Mouse (Mus musculus) neural tube, embryonic 14.5 days (tissue): ENCODE data around the gene Itga11. TPM values are rescaled to one million over a fixed set of nuclear protein-coding genes. Genes with fewer than 3 reads are reported as not detected.

ENCODE experiments used
- ATAC-seq: fragments of 200-750 bp; cut with Nextera tagmentation; 2 replicates; pipeline ENCODE4 v1.8.0; 2017; ENCODE audit warnings: low read depth, mild to moderate bottlenecking, moderate TSS enrichment, moderate library complexity
- H3K27ac ChIP-seq: fragments of 300-500 bp; sonication (generic); 2 replicates; pipeline ENCODE4 v1.5.1; 2014; ENCODE audit warnings: low read depth, mild to moderate bottlenecking, control low read depth, low read length, moderate library complexity, mixed read lengths
- H3K27me3 ChIP-seq: fragments of 300-500 bp; sonication (generic); 2 replicates; pipeline ENCODE4 v1.6.1; 2014; ENCODE audit warnings: low read length; ENCODE audit not compliant: control insufficient read depth, insufficient read depth
- H3K36me3 ChIP-seq: fragments of 300-500 bp; sonication (generic); 2 replicates; pipeline ENCODE4 v1.6.1; 2014; ENCODE audit warnings: low read length, mixed read lengths; ENCODE audit not compliant: control insufficient read depth, insufficient read depth
- H3K4me1 ChIP-seq: fragments of 300-500 bp; sonication (generic); 2 replicates; pipeline ENCODE4 v1.6.1; 2014; ENCODE audit warnings: low read length; ENCODE audit not compliant: control insufficient read depth, insufficient read depth
- H3K4me2 ChIP-seq: fragments of 300-500 bp; sonication (generic); 2 replicates; pipeline ENCODE4 v1.6.1; 2014; ENCODE audit warnings: mild to moderate bottlenecking, low read depth, low read length, control low read depth
- H3K4me3 ChIP-seq: fragments of 300-500 bp; sonication (generic); 2 replicates; pipeline ENCODE4 v1.5.1; 2014; ENCODE audit warnings: low read depth, low read length, control low read depth, mixed read lengths
- H3K9ac ChIP-seq: fragments of 300-500 bp; sonication (generic); replicated peaks from 2 replicates; pipeline ENCODE4 v1.6.1; 2014; ENCODE audit warnings: low read depth, mild to moderate bottlenecking, control low read depth, low read length, mixed read lengths
- H3K9me3 ChIP-seq: fragments of 300-500 bp; sonication (generic); 2 replicates; pipeline ENCODE4 v1.6.1; 2016; ENCODE audit warnings: low read length; ENCODE audit not compliant: control insufficient read depth
- WGBS: fragments of 180-500 bp; shearing (Covaris S2); extraction: QIAGEN DNeasy Blood & Tissue Kit; methylation state at CpG from one replicate; pipeline ENCODE4 v1.1.7; 2014; 5-methylcytosine and 5-hydroxymethylcytosine counted together
- polyA plus RNA-seq: library from polyadenylated mRNA; unstranded; fragments of >200 nt; fragmentation: Nextera tagmentation; extraction: Ambion mirVana; gene quantifications from 2 replicates; pipeline ENCODE4 v1.2.1, GENCODE M21; 2014

The Itga11 gene
- polyA plus RNA-seq, 1 experiment from 2014 or later = 0.33 TPM

DNA sequence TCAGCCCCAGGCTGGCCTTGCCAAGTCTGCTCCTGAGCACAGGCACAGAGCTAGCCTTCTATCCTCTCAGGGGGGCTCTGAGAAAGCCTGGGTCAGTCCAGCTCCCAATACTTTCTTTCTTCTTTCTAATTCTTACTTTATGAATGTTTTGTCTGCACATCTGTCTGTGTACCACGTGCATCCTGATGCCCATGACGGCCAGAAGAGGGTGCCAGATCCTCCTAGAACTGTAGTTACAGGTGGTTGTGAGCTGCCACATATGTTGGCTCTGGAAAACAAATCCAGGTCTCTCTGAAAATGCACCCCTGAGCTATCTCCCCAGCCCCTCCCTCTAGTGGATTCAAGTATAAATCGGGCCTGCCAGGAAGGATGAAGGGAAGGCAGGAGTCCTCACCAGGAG, 82.0 kb downstream of the Itga11 start:
- Histone ChIP-seq H3K27ac (no peak overlapping the region), H3K4me1 (no peaks in the 10 kb centered on the region), H3K9ac (no peak overlapping the region), H3K27me3 (no peaks in the 10 kb centered on the region), H3K4me2 (no peak overlapping the region), H3K9me3 (no peaks in the 10 kb centered on the region), H3K4me3 (no peak overlapping the region), H3K36me3 (no peaks in the 10 kb centered on the region)
- no peak for ATAC-seq
- 60% methylated on average over 3 of the region's 3 CpGs for WGBS

DNA sequence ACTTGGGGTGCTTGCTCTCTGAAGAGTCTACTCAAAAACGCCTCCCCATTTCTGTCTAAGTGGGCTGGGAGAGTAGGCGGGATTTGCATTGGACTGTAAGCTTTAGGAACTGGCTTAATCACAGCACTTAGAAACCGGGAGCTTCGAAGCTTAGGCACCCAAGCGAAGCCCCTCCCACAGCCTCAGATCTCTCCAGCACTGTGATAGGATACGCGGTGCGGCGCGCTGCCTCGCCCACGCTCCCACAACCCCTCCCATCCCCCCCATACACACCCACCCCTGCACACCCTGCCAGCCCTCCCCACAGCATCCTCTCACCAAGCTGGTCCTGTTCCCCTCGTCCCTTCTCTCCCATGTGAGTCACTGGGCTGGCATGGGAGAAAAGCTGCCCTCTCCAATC, 85.9 kb downstream of the Itga11 start:
- no peak overlapping the region for H3K9ac ChIP-seq
- H3K4me1 ChIP-seq = no peaks in the 10 kb centered on the region
- no peaks in the 10 kb centered on the region for H3K9me3 ChIP-seq
- no peak for ATAC-seq
- H3K27ac ChIP-seq = no peak overlapping the region
- no peaks in the 10 kb centered on the region for H3K27me3 ChIP-seq
- H3K4me2 ChIP-seq = no peak overlapping the region; the same call in 1 of the 2 replicates
- H3K4me3 ChIP-seq = no peak overlapping the region
- 23% methylated on average over 13 of the region's 13 CpGs for WGBS
- no peaks in the 10 kb centered on the region for H3K36me3 ChIP-seq

DNA sequence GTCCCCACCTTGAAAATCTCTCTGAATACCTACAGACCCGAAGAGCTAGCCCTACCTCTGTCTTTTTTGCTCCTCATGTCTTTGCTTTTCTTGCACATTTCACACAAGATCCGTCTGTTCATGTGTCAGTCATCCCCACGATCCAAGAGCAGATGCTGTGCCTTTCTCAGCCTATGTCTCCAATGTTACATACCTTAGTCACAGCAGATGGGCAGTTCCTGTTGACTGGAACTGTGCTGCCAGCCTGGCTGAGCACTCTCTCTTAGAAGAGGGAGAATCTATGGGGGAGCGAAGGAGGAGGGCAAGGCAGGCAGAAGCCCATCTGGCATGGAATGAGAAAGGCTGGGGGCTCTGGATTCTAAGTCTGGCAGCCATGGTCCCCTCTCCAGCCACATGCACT, 87.7 kb downstream of the Itga11 start:
- Histone ChIP-seq H3K36me3 (no peaks in the 10 kb centered on the region), H3K9me3 (no peaks in the 10 kb centered on the region), H3K27ac (no peak overlapping the region), H3K9ac (no peak overlapping the region), H3K4me3 (no peak overlapping the region), H3K27me3 (no peaks in the 10 kb centered on the region), H3K4me1 (no peaks in the 10 kb centered on the region), H3K4me2 (no peak overlapping the region)
- WGBS = 77% methylated on average over 4 of the region's 4 CpGs
- no peak for ATAC-seq

DNA sequence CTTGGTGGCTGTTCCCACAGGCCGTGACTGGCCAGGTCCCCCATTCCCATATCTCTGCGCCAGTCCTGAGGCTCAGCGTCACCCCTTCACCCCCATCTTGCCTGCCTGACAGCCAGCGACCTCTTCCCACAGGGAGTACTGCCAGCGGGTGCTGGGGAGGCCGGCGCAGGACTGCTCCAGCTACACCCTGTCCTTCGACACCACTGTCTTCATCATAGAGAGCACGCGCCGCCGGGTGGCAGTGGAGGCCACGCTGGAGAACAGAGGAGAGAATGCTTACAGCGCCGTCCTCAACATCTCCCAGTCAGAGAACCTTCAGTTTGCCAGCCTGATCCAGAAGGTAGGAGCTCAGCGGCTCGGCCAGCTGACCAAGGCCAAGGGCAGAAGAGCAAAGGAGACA, 89.8 kb downstream of the Itga11 start:
- 70% methylated on average over 17 of the region's 17 CpGs for WGBS
- Histone ChIP-seq H3K36me3 (no peaks in the 10 kb centered on the region), H3K27me3 (no peaks in the 10 kb centered on the region)

DNA sequence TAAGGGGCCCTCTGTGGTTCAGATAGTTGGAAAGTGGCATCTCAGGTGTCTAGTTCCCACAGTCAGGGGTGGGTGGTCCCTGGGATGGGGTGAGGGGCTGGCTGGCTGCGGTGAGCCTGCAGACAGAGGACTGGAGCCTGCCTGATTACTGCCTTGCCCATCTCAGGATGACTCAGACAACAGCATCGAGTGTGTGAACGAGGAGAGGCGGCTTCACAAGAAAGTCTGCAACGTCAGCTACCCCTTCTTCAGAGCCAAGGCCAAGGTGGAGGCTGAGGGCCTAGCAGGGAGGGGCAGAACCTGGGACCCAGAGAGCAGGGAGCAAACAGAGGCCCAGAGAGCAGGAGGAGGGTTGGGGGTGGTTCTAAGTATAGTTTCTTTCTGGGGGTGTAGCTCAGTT, 90.7 kb downstream of the Itga11 start:
- H3K4me1 ChIP-seq = no peaks in the 10 kb centered on the region
- no peak overlapping the region for H3K4me3 ChIP-seq
- ATAC-seq = no peak
- no peaks in the 10 kb centered on the region for H3K27me3 ChIP-seq
- no peaks in the 10 kb centered on the region for H3K36me3 ChIP-seq
- 86% methylated on average over 5 of the region's 5 CpGs for WGBS
- H3K9me3 ChIP-seq = no peaks in the 10 kb centered on the region
- H3K9ac ChIP-seq = no peak overlapping the region
- H3K27ac ChIP-seq = no peak overlapping the region
- H3K4me2 ChIP-seq = no peak overlapping the region

More for the DNA sequence above, 89.8 kb downstream of the Itga11 start:
- Histone ChIP-seq H3K4me1 (no peaks in the 10 kb centered on the region), H3K4me3 (no peak overlapping the region), H3K9ac (no peak overlapping the region), H3K27ac (no peak overlapping the region), H3K9me3 (no peaks in the 10 kb centered on the region), H3K4me2 (no peak overlapping the region)
- no peak for ATAC-seq

DNA sequence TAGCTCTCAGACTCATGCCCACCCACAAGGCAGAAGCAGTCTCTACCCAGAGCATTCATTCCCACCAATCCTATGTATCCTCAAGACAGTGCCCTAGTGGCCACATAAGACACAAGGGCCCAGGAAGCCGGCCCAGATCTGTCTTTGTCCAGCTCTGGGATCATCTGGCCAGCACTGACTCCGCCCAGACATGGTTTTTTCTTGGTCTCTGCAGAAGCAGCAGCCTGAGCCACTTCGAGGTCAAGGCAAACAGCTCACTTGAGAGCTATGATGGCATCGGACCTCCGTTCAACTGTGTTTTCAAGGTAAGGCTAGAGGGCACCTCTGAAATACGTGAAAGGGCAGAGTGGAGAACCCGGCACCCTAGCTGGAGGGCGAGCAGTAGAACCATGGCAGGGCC, 95.1 kb downstream of the Itga11 start:
- no peak overlapping the region for H3K27ac ChIP-seq
- H3K9ac ChIP-seq = no peak overlapping the region
- no peaks in the 10 kb centered on the region for H3K9me3 ChIP-seq
- 78% methylated on average over 8 of the region's 8 CpGs for WGBS
- no peaks in the 10 kb centered on the region for H3K4me1 ChIP-seq
- H3K4me2 ChIP-seq = no peak overlapping the region
- no peak for ATAC-seq
- no peaks in the 10 kb centered on the region for H3K36me3 ChIP-seq
- no peaks in the 10 kb centered on the region for H3K27me3 ChIP-seq
- no peak overlapping the region for H3K4me3 ChIP-seq

DNA sequence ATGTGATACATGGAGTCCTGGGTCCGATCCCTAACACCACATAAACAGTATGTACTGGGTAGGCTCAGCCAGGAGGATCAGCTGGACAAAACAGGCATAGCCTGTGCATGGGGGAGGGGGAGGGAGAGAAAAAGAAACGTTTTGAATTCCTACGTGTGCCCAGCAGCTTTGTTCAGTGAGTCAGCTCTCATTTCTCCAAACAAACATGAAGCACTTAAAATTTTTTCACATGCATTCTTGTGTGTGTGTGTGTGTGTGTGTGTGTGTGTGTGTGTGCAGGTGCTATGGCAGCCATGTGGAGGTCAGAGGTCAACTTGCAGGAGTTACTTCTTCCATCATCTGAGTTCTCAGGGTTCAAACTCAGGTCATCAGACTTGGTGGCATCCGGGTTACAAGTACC, 97.8 kb downstream of the Itga11 start:
- Histone ChIP-seq H3K9me3 (no peaks in the 10 kb centered on the region), H3K36me3 (no peaks in the 10 kb centered on the region), H3K27ac (no peak overlapping the region), H3K4me3 (no peak overlapping the region), H3K27me3 (no peaks in the 10 kb centered on the region), H3K9ac (no peak overlapping the region), H3K4me1 (no peaks in the 10 kb centered on the region), H3K4me2 (no peak overlapping the region)
- no peak for ATAC-seq
- 64% methylated on average over 4 of the region's 4 CpGs for WGBS

DNA sequence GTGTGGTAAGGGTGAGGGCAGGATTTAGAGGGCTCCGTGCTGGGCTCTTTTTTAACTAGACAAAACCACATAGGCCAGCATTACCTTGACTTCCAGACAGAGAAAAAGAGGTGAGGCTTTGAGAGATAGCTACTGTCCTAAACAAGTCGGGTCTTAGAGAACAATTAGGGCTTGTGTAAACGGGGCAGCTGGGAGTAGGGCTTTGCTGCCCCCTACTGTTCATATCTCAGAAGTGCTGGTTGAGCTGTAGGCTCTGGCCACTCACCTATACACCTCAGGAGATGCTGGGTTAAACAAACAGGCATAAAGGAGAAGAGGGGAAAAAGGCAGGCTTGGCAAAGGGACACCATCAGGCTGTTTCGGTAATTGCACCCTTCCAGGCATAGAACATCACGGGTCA, 99.8 kb downstream of the Itga11 start:
- Histone ChIP-seq H3K27ac (no peak overlapping the region), H3K36me3 (no peaks in the 10 kb centered on the region), H3K27me3 (no peaks in the 10 kb centered on the region), H3K9ac (no peak overlapping the region), H3K4me1 (peaks cover 1% of the 10 kb centered on the region; the same call in 1 of the 2 replicates), H3K4me3 (no peak overlapping the region), H3K9me3 (no peaks in the 10 kb centered on the region), H3K4me2 (no peak overlapping the region)
- peak; percentile 78; the same call in 1 of the 2 replicates for ATAC-seq
- WGBS = 7% methylated on average over 5 of the region's 5 CpGs

DNA sequence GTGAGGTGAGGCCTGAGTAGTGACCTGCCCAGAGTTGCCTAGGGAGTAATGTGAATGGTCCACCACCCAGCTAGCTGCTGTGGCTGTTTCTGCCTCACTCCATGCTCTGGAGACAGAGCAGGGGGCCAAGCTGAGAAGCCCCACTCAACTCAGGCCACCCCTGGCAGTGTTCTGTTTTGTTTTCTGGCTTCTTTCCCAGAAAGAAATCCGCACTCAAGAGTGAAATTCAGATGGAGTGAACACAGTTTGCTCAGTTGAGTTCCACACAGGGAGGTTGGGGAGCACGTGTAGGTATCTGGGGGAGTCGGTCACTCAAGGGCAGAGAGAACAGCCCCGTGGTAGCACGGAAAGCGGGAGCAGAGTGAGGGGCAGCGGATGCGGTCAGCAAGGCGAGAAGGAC, 101.1 kb downstream of the Itga11 start:
- 87% methylated on average over 9 of the region's 9 CpGs for WGBS
- Histone ChIP-seq H3K27me3 (no peaks in the 10 kb centered on the region), H3K4me2 (no peak overlapping the region), H3K4me3 (no peak overlapping the region), H3K9ac (no peak overlapping the region), H3K27ac (no peak overlapping the region), H3K4me1 (peaks cover 13% of the 10 kb centered on the region), H3K36me3 (no peaks in the 10 kb centered on the region), H3K9me3 (no peaks in the 10 kb centered on the region)
- ATAC-seq = no peak

DNA sequence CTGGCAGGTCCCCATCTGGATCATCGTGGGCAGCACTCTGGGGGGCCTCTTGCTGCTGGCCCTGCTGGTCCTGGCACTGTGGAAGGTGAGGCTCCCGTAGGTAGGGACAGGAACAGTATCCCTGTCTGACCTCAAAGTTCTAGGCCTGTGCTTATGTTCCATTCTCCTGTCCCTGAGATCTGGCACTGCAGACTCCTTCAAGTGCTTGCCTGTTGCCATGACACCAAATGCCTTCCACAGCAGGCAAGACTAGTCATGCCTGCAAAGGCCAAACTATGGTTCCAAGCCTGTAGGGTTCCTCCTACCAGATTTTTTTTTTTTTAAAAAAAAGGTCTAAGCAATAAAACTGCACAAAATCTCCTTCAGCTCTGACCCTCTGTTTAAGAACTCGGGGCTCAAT, 104.3 kb downstream of the Itga11 start:
- H3K9me3 ChIP-seq = no peaks in the 10 kb centered on the region
- peaks cover 13% of the 10 kb centered on the region for H3K4me1 ChIP-seq
- no peak overlapping the region for H3K27ac ChIP-seq
- H3K36me3 ChIP-seq = no peaks in the 10 kb centered on the region
- ATAC-seq = no peak
- no peak overlapping the region for H3K4me3 ChIP-seq
- no peak overlapping the region for H3K4me2 ChIP-seq
- H3K9ac ChIP-seq = no peak overlapping the region
- H3K27me3 ChIP-seq = no peaks in the 10 kb centered on the region
- WGBS = 57% methylated on average over 3 of the region's 3 CpGs
